Mouse (Mus musculus): ENCODE measurements at regions not wholly inside any gene's neighbourhood (a gene's known extent, or its start where the extent isn't known, plus 50 kb on each side); places are given as distances from the start of the nearest gene placed in this dataset.

- no peak for DNase-seq
- intact Hi-C loops (cut with DNase I; ENCODE audit: low total_unique reads): no loop called here
Observed at GRCm38 (mm10) chr13:99784314-99784713, 116.6 kb downstream of the Cartpt start.

- DNase-seq: no peak
- intact Hi-C loops (cut with DNase I; ENCODE audit: low total_unique reads): no loop called here
Observed at GRCm38 (mm10) chr13:99782883-99783721, 117.8 kb downstream of the Cartpt start.

- DNase-seq: no peak
- intact Hi-C loops (cut with DNase I; ENCODE audit: low total_unique reads): no loop called here
Observed at GRCm38 (mm10) chr13:99781616-99782015, 119.3 kb downstream of the Cartpt start.

- DNase-seq: no peak
- intact Hi-C loops (cut with DNase I; ENCODE audit: low total_unique reads): no loop called here
Observed at GRCm38 (mm10) chr13:99780751-99781460, 120.0 kb downstream of the Cartpt start.

GRCm38 (mm10) chr13:99778747-99779146, 122.1 kb downstream of the Cartpt start:
- no peak for DNase-seq
- intact Hi-C loops (cut with DNase I; ENCODE audit: low total_unique reads): no loop called here

GRCm38 (mm10) chr13:99777736-99778135, 123.2 kb downstream of the Cartpt start:
- intact Hi-C loops (cut with DNase I; ENCODE audit: low total_unique reads): no loop called here

GRCm38 (mm10) chr13:99765965-99766364, 134.9 kb downstream of the Cartpt start:
- intact Hi-C loops (cut with DNase I; ENCODE audit: low total_unique reads): no loop called here
- peak; percentile 22 for DNase-seq

More at GRCm38 (mm10) chr13:99777736-99778135, 123.2 kb downstream of the Cartpt start:
- no peak for DNase-seq

- DNase-seq: no peak
- intact Hi-C loops (cut with DNase I; ENCODE audit: low total_unique reads): no loop called here
Observed at GRCm38 (mm10) chr13:99764764-99765163, 136.1 kb downstream of the Cartpt start.

- intact Hi-C loops (cut with DNase I; ENCODE audit: low total_unique reads): no loop called here
- no peak for DNase-seq
Observed at GRCm38 (mm10) chr13:99764097-99764714, 136.7 kb downstream of the Cartpt start.

GRCm38 (mm10) chr13:99761843-99762242, 139.0 kb downstream of the Cartpt start:
- intact Hi-C loops (cut with DNase I; ENCODE audit: low total_unique reads): no loop called here
- no peak for DNase-seq

- no peak for DNase-seq
- intact Hi-C loops (cut with DNase I; ENCODE audit: low total_unique reads): no loop called here
Observed at GRCm38 (mm10) chr13:99761423-99761822, 139.5 kb downstream of the Cartpt start.

GRCm38 (mm10) chr13:99760646-99761045, 140.2 kb downstream of the Cartpt start:
- intact Hi-C loops (cut with DNase I; ENCODE audit: low total_unique reads): no loop called here
- no peak for DNase-seq

- intact Hi-C loops (cut with DNase I; ENCODE audit: low total_unique reads): no loop called here
Observed at GRCm38 (mm10) chr13:99759256-99760044, 141.4 kb downstream of the Cartpt start.

GRCm38 (mm10) chr13:99754701-99755100, 146.2 kb downstream of the Cartpt start:
- DNase-seq: no peak
- intact Hi-C loops (cut with DNase I; ENCODE audit: low total_unique reads): no loop called here

More at GRCm38 (mm10) chr13:99759256-99760044, 141.4 kb downstream of the Cartpt start:
- DNase-seq: no peak

- intact Hi-C loops (cut with DNase I; ENCODE audit: low total_unique reads): no loop called here
- no peak for DNase-seq
Observed at GRCm38 (mm10) chr13:99754251-99754652, 146.6 kb downstream of the Cartpt start.

GRCm38 (mm10) chr13:99753526-99753925, 147.4 kb downstream of the Cartpt start:
- no peak for DNase-seq
- intact Hi-C loops (cut with DNase I; ENCODE audit: low total_unique reads): no loop called here

GRCm38 (mm10) chr13:99750729-99751128, 150.2 kb downstream of the Cartpt start:
- intact Hi-C loops (cut with DNase I; ENCODE audit: low total_unique reads): no loop called here

GRCm38 (mm10) chr13:99749342-99749741, 151.5 kb downstream of the Cartpt start:
- intact Hi-C loops (cut with DNase I; ENCODE audit: low total_unique reads): no loop called here

More at GRCm38 (mm10) chr13:99750729-99751128, 150.2 kb downstream of the Cartpt start:
- no peak for DNase-seq

GRCm38 (mm10) chr13:99748128-99748527, 152.8 kb downstream of the Cartpt start:
- intact Hi-C loops (cut with DNase I; ENCODE audit: low total_unique reads): no loop called here
- DNase-seq: no peak

More at GRCm38 (mm10) chr13:99749342-99749741, 151.5 kb downstream of the Cartpt start:
- no peak for DNase-seq

All from gastrocnemius, postnatal 14 days (tissue).